Mouse (Mus musculus) layer of hippocampus, adult 18-20 months (tissue): Measurements from ENCODE around the gene Prex1. TPM values are rescaled to one million over a fixed set of nuclear protein-coding genes. Genes with fewer than 3 reads are reported as not detected.
A peak's percentile ranks its signal among the peaks of the same experiment; 100 is the strongest.

ENCODE experiments used
- DNase-seq, 2 experiments: peaks; one replicate each; pipeline ENCODE4 v3.0.0; 2022; ENCODE audit warnings: low spot score in 2 of 2
- total RNA-seq, 2 experiments: library from RNA; stranded (reverse); gene quantifications; 2 replicates each; pipeline ENCODE4 v1.2.3; 2021

Gene Prex1
- total RNA-seq, 2 experiments from 2014 or later, result 67.8 to 68.8 TPM

DNA sequence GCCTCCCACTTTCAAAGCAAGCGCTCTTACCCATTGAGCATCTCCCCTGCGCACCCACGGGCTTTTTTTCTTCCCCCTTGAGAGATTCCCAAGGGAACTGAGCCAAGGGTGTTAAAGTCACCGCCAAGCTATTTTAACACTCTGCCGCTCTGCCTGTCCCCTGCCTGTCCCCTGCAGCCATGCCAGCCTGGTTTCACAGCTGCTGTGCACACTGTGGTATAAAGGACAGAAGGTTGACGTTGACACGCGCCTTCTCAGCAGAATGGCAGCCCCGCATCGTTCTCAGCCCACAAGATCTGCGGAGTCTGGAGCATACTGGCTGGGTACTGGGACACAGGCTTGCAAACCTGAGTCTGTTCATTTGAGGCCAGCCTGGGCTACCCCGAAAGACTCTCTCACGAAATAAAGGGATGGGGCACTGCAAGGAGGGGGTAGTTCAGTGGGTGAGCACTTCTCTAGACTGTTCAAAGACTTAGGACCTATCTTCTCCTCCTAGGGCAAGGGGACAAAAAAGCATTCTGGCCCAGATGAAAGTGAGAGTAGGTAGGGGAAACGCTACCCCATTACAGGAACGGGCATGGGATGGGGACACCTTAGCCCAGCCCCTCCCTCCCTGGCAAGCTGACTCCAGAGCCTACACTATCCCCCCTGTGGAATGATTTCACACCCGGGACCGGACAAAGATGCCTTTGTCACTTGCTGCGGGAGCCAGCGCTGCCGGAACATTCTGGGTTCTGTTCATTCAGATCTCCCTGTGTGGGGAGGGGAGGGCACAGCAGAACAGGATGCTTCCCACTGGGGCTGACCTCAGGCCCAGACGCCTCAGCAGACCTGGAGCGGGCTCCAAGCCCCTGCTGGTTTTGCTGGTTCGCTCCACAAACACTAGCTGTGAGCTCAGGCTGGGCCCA is 21.8 kb downstream of the Prex1 start:
- peak; percentile 48 to 81 for DNase-seq

DNA sequence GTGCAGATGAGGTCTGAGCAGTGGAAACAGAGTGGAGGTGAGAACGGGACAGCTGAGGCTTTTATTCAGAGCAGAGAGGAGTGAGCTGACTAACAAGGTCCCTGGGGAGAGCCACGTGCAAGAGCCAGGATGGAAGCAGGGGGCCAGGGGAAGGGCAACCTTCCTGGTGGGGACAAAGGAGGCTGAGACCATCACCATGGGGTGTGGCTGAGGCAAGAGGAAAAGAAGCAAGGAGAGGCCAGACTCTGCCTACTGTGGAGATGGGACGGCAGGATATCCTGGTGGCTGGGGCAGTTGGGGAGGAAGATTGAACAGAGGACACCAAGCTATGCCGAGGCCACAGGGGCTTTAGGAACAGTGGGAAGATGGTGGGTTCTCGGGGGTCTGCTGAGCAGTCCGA is 26.7 kb downstream of the Prex1 start:
- no peak for DNase-seq

DNA sequence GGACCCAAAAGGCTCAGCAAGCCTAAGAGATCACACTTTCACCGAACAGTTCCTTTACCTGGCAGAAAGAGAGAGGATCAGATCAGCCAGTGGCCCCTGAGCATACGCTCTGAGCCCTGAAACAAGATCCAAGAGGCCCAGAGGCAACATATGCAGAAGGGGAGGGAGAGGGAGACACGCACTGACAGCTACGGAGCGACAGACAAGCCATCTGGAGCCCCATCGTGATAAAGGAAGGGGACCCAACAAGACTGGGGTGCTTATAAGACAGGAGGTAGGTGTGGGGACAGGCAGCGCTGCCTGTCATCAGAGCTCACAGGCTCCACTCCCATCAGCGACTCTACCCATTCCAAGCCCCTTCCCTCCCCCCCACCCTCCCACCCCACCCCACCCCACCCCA is 27.8 kb downstream of the Prex1 start:
- peak in 1 of 2 experiments; percentile 53 for DNase-seq

DNA sequence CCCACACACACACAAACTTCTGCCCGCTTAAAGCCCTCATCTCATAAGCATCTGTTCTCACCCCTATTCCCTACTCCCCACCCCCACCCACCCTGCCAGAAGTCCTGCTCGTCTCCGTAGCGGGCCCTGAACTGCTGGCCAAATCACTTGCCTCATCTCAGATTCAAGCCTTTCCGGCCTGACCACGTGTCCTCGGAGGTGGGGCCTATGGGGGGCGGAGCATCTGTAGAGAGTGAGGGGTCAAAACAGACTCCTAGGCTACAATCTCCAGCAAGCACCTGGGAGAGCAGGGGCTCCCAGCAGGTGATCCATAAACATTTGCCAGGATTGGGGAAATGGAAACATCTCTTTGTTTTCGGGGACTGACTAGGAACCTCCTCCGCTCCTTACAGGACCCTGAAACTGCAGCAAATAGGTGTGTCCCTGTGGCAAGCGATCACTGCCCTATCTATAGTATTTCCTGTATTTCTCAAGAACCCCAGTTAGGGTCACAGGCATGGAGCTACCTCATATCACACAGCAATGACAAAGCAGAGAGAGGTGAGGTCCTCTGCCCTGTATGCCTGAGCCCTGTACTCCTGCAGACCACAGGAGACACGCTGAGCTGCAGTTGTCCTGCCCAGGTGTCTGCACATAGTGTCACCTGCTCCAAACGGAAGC is 29.6 kb downstream of the Prex1 start:
- DNase-seq, result no peak

DNA sequence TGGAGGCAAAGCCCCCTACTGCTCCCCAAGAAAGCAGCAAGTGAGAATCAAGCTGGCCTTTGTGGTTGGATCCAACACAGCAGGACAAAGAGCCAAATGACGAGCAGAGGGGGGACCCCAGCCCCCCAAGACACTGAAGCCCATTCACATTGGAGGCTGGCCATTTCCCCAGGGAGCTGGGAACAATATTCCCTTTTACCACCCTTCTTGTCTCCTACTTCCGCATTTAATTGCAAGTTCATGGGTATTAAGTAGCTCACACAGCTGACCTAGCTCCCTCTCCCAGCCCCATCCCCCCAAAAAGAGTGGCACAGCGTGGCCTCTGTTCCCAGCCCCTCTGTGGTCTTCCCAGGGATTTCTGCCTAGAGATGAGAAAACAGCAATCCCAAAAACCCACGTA is 30.8 kb downstream of the Prex1 start:
- DNase-seq, result peak in 1 of 2 experiments; percentile 60

DNA sequence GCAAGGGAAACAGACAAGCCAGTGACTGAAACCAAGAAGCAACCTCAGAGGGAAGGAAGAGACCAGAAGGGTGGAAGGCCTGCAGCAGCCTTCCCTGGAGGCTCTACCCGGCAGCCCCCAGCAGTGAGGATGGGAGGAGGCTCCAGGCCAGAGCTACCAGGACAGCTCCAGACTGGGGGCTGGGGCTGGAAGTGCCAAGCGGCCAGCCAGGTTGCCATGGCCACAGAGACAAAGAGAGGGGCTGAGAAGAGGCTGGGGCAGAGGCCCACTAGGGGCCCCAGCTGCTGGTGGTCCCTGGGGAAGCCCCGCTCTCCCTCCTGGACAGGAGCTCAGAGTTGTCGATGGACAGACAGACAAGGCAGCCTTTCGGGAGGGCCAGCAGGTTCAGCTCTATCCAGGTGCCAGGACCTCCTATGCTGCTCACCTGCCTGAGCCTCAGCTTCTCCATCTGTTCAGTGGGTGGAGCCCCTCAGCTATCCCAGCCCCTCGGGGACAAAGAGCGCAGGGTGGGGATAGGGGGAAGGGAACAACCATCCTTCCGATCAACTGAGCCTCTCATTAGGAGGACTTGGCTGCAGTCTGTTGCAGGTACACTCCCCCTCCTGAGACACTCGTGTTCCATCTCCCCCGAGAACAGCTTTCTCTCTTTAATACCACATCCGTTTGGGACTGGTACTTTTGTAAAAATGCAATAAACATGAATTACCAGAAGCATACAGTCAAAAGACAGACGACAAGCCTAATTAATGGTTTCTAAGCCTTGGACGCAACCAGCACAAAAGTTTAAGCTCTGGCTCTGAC is 34.5 kb downstream of the Prex1 start:
- DNase-seq, result no peak

DNA sequence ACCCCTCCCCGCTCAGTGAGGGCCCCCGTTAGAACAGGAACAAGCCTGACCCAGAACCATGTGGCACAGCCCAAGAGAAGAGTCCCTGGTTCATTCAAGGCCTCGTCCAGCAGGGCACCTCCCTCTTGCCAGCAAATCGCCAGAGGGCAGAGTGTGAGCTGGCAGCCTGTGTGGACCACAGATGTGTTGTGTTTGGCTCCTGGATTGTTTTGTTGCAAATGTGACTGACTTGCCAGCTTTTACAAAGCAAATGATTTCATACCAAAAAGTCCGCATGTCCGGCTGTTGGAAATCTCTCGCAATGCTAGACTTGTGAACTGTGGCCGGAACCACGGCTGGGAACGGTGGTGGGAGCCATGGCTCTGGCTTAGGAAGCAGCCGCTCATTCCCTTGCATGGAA is 36.7 kb downstream of the Prex1 start:
- peak in 1 of 2 experiments; percentile 44 for DNase-seq

DNA sequence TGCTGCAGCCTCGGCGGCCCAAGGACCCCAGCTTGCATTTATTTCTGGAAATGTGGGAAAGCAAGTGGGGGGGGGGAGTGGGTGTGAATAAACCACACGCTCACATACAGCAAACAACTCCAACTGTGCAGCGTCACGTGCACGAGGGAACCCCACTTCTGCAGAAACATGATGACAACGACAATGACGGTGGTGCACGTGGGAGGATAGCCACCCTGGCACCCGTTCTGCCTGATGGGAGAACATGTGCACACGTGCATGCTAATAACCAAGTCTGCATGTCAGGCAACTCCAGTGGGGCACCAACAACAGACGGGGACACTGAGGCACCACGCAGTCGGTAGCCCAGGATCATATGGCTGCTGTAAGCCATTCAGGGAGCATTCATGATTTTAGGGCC is 37.1 kb downstream of the Prex1 start:
- peak in 1 of 2 experiments; percentile 42 for DNase-seq

DNA sequence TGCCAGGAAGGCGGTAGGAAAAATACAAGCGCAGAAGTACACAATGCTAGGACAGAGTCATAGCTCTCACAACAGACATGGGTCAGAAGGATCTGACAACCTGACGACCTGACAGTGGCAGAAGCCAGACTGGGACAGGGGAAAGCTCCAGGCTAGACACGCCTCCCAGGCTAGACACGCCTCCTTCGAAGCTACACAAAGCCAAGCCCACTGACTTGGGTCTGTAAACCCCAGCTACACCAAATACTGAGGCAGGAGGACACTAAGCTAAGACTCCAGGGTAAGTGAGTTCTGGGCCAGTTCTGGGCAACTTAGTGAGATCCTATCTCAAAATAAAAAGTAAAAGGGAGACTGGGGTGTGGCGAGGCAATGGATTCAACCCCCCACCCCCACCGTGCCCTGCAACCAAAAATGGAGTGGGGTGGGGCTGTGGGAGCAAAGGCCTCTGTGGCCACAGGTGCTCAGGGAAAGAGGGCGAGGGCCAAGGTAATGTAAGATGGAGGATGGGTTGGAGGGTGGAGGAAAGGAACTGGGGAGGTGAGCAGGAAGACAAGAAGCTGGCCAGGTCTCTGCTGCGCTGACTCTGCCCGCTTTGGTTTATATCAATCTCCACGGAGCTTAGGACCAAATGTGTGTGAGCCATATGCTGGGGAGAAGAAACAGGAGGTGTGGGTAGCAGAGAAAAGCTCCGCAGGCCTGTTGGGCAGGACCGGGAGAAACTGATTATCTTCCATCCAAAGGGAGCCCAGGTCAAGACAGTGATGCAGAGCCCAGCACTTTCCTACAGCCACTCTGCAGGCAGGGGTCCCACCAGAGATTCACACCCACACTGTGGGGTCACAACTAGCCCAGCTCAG is 37.8 kb downstream of the Prex1 start:
- no peak for DNase-seq

DNA sequence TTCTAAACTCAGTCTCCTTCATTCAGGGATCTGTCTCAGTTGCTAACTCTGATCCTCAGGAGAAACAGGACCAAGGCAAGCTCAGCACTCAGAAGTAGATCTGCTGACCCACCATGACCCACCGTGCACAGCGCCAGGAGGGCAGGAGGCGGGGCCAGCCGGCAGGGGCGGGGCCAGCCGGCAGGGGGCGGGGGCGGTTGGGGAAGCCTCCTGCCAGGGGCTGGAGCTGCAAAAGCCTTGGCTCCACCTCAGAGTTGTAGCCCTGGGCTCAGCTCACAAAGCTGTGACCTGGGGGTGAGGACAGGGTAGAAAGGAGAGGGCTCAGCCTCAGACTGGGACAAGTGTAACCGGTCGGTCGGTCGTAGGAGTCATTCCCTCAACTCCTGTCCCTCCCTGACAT is 38.9 kb downstream of the Prex1 start:
- no peak for DNase-seq

DNA sequence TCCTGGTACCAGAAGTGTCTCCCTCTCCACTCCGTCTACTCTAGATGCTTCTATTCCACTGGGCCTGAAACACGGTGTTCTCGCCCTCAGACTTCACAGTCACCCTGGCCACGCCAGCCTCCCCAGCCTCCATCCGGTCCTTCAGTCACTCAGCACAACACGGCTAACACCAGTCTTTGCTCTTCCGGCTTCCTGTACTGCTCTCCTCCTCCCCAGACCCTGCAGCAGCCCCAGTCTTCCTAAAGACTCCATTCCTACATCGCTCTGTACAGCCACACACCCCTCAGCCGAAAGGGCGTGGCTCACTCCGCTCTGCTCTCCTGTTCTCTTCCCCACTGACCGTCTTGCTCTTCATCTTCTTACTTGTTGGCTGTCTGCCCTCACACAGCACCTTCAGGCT is 39.7 kb downstream of the Prex1 start:
- no peak for DNase-seq

DNA sequence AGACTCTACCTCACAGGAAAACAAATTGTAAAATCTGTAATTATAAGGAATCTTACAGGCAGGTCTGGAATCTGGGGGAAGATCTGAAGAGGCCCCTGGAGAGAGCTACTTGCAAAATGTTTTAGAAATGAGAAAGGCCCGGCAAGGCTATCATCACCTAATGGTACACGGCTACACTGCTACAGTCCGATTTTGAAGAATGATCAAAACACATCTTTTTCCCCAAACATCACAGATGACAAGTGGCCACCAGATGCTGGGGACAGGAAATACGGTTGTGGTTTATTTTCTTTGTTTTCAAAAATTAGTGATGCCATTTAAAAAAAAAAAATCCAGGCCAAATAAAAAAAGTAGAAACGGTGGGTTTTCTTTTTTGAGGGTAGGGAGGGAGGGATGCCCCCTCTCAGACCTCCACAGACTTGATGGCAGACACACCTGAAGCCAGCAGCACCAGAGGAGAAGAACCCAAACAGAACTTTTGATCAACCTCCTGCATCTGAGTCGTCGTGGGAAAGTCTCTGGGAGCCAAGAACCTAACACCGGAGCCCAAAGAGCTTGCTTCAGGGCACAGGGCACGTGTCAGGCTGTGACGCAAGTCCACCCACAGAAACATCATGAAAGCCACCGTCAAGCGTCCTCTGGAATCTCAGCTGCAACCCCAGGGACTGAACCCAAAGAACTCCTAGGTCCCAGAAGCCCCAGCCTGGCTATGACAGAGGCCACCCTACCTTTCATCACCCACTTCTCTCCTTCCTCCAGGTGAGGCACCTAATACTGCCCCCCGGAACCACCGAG is 41.3 kb downstream of the Prex1 start:
- no peak for DNase-seq

DNA sequence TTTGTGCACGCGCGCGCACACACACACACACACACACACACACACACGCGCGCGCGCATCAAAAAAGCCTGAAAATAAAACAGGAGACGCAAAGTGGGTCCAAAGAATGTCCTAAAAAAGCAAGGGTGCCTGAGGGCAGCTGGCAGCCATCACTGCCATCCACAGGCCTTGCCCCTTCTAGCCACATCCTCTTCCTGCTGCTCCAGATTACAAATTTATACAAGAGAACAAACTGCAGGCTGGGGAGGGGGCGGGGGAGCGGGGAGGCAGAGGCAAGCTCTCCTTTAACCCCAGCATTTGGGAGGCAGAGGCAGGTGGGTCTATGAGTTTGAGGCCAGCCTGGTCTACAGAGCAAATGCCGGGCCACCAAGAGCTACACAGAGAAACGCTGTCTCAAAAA is 42.0 kb downstream of the Prex1 start:
- DNase-seq, result no peak

DNA sequence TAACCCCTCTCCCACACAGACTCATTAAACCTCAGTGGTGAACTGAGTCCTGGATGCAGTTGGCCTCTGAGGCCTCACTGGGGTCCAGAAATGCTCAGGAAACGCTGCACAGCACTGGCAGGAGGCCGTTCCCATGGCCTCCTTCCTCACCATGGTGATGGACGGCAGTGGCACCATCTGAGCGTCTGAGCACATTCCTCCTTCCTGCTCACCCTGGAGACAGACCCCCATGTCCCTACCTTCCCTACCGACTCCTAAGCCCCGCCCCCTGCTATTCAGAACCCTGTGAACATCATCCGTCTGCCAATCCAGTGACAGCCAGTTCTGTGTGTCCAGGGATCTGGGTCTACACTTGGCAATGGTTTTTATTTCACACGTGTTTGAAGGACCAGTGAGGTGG is 42.6 kb downstream of the Prex1 start:
- DNase-seq, result no peak

DNA sequence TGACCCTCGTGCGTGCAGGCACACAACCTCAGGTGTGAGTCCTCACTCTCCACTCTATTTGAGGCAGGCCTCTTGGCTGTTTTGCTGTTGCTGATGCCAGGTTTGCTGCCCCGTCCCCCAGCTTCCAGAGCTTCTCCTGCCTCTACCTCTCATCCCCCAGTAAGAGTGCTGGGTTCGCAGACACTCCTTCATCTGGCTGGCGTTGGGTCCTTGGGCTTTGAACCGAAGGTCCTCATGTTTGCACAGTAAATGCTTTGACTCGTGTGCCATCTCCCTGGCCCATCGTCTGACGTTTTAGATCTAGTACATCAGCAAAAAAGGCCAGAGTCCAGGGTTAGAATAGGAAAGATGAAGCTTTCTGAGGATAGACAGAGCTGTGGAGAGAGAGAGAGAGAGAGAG is 43.7 kb downstream of the Prex1 start:
- DNase-seq, result no peak

DNA sequence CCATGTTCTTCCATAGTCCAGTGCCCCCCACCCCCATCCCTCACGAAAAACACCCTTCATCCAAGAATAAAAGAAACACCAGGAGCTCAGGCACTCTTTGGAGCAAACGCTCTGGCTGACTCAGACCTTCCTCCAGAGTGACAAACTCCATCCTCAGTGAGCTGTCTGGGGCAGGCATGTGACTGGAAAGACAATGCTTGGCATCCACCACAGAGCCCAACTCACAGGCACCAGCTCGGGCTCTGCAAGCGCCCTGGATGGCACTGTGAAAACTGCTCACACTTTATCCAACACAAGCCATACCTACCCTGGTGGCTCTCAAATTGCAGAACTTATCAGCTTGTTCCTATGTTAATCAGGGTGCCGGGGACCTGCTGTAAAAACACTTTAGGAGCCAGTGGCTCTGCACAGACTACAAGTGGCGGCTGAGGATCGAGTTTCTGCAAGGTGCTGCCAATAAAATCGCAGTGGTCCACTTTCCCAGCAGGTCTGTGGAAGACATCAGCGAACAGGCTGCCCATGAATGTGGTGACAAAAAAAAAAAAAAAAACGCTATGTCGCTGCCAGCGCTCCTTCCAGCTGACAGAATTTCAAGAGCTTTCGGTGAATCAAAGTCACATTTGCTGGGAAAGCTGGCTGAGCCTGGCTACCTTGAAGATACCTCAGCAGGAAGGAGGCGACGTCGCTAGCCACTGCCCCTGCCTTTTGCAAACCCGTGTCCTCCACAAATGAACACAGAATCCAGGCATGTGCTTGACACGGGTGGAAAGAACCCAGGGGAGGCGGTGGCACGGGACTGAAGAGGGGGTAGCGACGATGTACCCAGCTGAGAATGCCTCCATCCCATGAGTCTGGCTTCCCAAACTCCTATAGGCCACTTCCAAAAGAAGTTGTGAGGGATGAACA is 45.6 kb downstream of the Prex1 start:
- DNase-seq, result peak in 1 of 2 experiments; percentile 71

DNA sequence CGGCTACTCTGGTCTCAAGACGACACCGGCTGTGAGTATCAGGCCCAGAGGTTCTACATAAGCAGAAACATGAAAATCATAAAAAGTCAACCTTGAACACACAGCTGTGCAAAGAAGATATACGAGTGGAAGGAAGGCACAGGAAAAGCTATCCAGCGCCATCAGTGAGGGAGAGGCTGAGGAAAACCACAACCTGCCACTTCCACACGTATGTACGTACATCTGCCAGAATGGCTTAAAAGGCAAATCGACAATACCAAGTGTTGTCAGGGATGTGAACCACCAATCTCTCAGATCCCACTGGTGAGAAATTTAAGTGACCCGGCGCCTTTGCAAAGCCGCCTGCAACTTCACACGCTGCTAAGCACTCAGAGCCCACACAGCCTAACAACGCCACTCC is 47.5 kb downstream of the Prex1 start:
- DNase-seq, result no peak

DNA sequence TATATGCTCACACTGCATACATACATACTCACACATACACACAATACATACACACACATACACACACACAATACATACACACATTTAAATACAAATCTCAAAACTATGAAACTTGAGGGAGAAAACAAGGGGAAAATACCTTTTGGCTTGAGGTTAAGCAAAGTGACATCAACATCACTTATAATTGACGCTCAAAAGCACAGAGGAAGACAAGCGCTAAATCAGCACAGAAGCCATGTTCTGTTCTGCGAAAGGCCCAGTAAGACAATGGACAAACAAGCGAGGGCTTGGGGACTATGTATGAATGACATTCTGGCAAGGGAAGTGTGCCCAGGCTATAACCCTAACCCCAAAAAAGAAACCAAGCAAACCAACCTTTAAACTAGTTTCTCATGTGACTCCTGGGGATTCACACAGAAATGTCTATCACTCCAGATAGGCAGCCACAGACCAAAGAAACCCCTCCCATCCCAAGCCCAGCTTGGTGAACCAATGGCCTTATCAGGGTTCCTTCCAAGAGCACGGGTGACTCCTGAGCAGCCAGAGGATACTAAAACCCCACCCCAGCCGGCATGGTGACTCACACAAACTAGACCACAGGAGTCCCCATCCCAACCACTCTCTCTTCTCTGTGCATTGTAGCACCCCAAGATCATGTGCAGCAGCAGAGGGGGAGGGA is 48.2 kb downstream of the Prex1 start:
- DNase-seq, result no peak
